Mouse (Mus musculus): Measurements from ENCODE around the gene Bbs10.

Bbs10 gene

GRCm38 (mm10) chr10:111327957-111328356 lies 29.5 kb downstream of the Bbs10 start:
- no peak for DNase-seq

- DNase-seq = peak; percentile 25 to 42
These were observed 30.8 kb downstream of the Bbs10 start for GRCm38 (mm10) chr10:111329326-111329725.

GRCm38 (mm10) chr10:111334902-111335301 lies 36.4 kb downstream of the Bbs10 start:
- no peak for DNase-seq

DNA sequence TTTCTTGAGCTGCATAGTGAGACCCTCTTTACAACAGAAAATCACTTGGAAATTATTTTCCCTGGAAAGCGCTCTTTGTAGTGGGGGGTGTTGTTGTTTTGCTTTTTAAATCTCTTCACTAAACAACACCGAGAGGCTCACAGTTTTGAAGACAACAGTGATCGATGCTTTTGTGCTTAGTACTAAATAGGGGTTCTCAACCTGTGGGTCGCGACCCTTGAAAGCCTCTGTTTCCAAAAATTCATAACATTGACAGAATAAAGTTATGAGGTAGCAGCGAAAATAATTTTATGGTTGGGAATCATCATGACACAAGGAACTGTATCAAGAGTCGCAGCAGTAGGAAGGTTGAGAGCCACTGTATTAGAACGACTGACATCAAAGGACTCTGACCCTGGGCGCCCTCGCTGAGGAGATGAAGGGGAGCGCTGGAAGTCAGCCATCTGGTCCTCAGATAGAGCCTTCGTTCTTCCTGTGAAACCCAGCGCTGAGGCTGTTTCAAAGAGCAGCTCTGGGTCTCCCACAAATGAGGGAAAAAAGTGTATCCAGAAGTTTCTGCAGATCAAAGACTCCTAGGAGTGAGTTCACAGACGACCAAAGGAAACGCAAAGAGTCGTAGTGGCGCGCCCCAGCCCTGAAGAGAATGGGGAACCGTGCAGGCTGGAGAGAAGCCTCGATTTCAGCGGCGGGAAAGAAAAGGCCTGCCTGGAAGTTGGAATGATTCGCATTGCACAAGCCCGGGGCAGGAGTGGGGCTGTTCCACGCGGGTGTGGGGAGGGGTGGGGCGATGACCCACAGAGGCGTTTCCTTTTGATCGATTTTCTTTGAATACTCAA lies 37.3 kb downstream of the Bbs10 start:
- DNase-seq = no peak

GRCm38 (mm10) chr10:111336353-111336713 lies 37.9 kb downstream of the Bbs10 start:
- DNase-seq = no peak

GRCm38 (mm10) chr10:111339296-111339695 lies 40.8 kb downstream of the Bbs10 start:
- DNase-seq = no peak

- no peak for DNase-seq
These were observed 43.3 kb downstream of the Bbs10 start for GRCm38 (mm10) chr10:111341761-111342160.

DNA sequence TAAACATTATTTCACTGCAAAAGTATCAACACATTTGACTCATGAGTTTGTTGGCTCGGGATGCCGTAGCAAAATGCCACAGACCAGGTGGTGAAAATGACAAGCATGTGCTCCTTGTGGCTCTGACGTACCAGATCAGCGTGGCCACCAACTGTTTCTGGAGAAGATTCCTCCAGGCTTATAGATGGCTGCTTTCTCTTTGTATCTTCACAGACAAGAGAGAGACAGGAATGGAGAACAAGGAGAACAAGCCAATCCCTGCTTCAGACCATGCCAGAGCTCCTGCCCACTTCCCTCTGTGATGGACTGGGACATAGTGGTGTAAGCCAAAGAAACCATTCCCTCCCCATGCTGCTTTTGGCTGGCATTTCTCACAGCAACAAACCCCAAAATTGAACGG lies 45.1 kb downstream of the Bbs10 start:
- DNase-seq = peak; percentile 32 to 59

DNA sequence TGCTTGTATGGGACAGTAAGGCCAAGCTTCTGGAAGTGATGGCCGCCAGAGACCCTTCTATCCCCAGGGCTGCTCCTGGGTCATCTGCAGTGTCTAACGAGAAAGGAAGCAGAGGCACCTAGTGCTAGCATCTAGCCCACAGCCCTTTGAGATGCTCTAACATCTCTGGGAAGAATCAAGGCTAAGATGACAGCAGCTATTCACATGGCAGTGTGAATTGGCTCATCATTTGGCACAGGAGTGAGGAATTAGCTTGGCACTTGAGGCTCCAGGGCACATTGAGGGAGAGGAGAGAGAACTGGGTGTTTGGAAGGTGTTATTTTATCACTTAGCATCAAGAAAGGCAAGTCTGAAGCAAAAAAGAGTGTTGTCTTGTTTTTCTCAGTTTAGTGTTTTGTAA lies 49.8 kb downstream of the Bbs10 start:
- peak in 1 of 2 experiments; percentile 20 for DNase-seq
